8 mouse cellular contexts compared by ENCODE assay signal in the genomic region with DNA sequence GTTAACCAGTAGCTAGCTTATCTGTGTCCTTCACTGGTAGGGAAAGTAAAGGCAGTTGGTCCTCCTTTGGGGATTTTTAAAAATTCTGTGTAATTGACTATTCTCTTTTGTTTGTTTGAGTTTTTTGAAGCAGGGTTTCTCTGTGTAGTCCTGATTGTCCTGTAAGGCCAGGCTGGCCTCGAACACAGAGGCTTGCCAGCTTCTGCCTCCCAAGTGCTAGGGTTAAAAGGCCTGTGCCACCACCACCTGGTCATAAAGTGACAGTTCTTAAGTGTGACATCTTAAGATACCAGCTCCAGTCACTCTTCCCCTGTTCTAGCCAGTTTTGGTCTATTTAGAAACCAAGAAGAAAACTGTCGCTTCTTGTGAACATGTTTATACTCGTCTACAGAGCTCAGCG. TPM values are rescaled to one million over a fixed set of nuclear protein-coding genes. Genes with fewer than 3 reads are reported as not detected.
DNase-seq lines count a peak whose midpoint lies in the region; ATAC-seq and TF ChIP-seq lines count a peak whose summit lies in the region.

No protein-coding gene starts in this region.

- H3K9me3 ChIP-seq in embryonic facial prominence, embryonic 12.5 days = no peaks in the 10 kb centered on the region
- H3K9me3 ChIP-seq in intestine, embryonic 14.5 days (ENCODE audit: control insufficient read depth, low read length) = no peaks in the 10 kb centered on the region

- H3K79me2 ChIP-seq in myocyte (ENCODE audit: control insufficient read depth, insufficient read depth) = peaks cover 74% of the 10 kb centered on the region

- H3K27ac ChIP-seq in layer of hippocampus, adult 2 months = peak overlapping the region; percentile 97
- H3K27ac ChIP-seq in embryonic facial prominence, embryonic 12.5 days = no peak overlapping the region
- no peak overlapping the region for H3K27ac ChIP-seq in intestine, embryonic 14.5 days (ENCODE audit: low read depth)

- WGBS in embryonic facial prominence, embryonic 12.5 days = 71% methylated on average over 4 of the region's 4 CpGs
- 72% methylated on average over 4 of the region's 4 CpGs for WGBS in intestine, embryonic 14.5 days

- no peak for ATAC-seq in embryonic facial prominence, embryonic 12.5 days (ENCODE audit: insufficient number of reproducible peaks, insufficient read depth, low FRiP score, low TSS enrichment)
- no peak for ATAC-seq in intestine, embryonic 14.5 days (replicated peaks; ENCODE audit: low FRiP score, low TSS enrichment, low read depth)

- no peak for DNase-seq in layer of hippocampus, adult 2 months (ENCODE audit: low spot score in 2 of 2)
- no peak for DNase-seq in layer of hippocampus, adult 9-10 months (ENCODE audit: low spot score)
- no peak for DNase-seq in intestine, embryonic 14.5 days (ENCODE audit: low spot score)
- no peak for DNase-seq in urinary bladder, postnatal 10 days (ENCODE audit: low spot score)
- no peak for DNase-seq in layer of hippocampus, adult 8-10 months (ENCODE audit: low spot score in 2 of 2)
- DNase-seq in right cerebral cortex, postnatal 36 days (ENCODE audit: low spot score in 2 of 2) = no peak

- no peak overlapping the region for H3K9ac ChIP-seq in embryonic facial prominence, embryonic 12.5 days
- H3K9ac ChIP-seq in intestine, embryonic 14.5 days (ENCODE audit: low read length) = no peak overlapping the region

- TF ChIP-seq CTCF in layer of hippocampus, adult 2 months (conservative IDR thresholded peaks at IDR 0.05) = no peak

- no peak overlapping the region for H3ac ChIP-seq in myocyte (ENCODE audit: control insufficient read depth, insufficient read length)

- H3K27me3 ChIP-seq in embryonic facial prominence, embryonic 12.5 days = no peaks in the 10 kb centered on the region
- no peaks in the 10 kb centered on the region for H3K27me3 ChIP-seq in intestine, embryonic 14.5 days (replicated peaks; ENCODE audit: control insufficient read depth, insufficient read depth, low read length)
- no peaks in the 10 kb centered on the region for H3K27me3 ChIP-seq in myocyte (ENCODE audit: control insufficient read depth, insufficient read depth, insufficient read length)

- TF ChIP-seq POLR2A in myocyte (IDR thresholded peaks at IDR 0.05; ENCODE audit: insufficient read length, low read depth) = no peak

- H3K36me3 ChIP-seq in embryonic facial prominence, embryonic 12.5 days = no peaks in the 10 kb centered on the region
- 0 out of 2 replicates have a peak, but pooled peaks cover 8% of the 10 kb centered on the region for H3K36me3 ChIP-seq in intestine, embryonic 14.5 days (ENCODE audit: control insufficient read depth, insufficient read depth, low read length)
- H3K36me3 ChIP-seq in myocyte (ENCODE audit: control insufficient read depth, insufficient read depth) = no peaks in the 10 kb centered on the region

- H3K4me3 ChIP-seq in layer of hippocampus, adult 2 months = peak overlapping the region; percentile 75
- 0 out of 2 replicates have a peak overlapping the region, but pooled peaks have one; percentile 6 for H3K4me3 ChIP-seq in embryonic facial prominence, embryonic 12.5 days
- H3K4me3 ChIP-seq in intestine, embryonic 14.5 days (ENCODE audit: low read depth, low read length) = no peak overlapping the region
- H3K4me3 ChIP-seq in myocyte = peak overlapping the region; percentile 94

- 0 out of 2 replicates have a peak overlapping the region, but pooled peaks have one; percentile 14 for H3K4me2 ChIP-seq in embryonic facial prominence, embryonic 12.5 days (replicated peaks)
- H3K4me2 ChIP-seq in intestine, embryonic 14.5 days (ENCODE audit: low read length) = peak overlapping the region; percentile 73
- H3K4me2 ChIP-seq in myocyte (ENCODE audit: low read depth) = peak overlapping the region; percentile 83

- H3K4me1 ChIP-seq in embryonic facial prominence, embryonic 12.5 days = peaks cover 25% of the 10 kb centered on the region
- peaks cover 28% of the 10 kb centered on the region for H3K4me1 ChIP-seq in intestine, embryonic 14.5 days (replicated peaks; ENCODE audit: control insufficient read depth, insufficient read depth, low read length)

TF ChIP-seq in myocyte, 11 proteins besides CTCF, POLR2A, EP300 and RAD21:
- TF ChIP-seq SRF (IDR thresholded peaks at IDR 0.05; ENCODE audit: control insufficient read depth, insufficient read length, low read depth) = no peak
- TF ChIP-seq MYOD1 (IDR thresholded peaks at IDR 0.05; ENCODE audit: control insufficient read depth in 1 of 3, insufficient read length in 2 of 3, low read depth in 2 of 3) = no peak
- no peak for TF ChIP-seq TCF3 (IDR thresholded peaks at IDR 0.05; ENCODE audit: insufficient read length, low read depth)
- TF ChIP-seq MAX (IDR thresholded peaks at IDR 0.05; ENCODE audit: low read depth) = no peak
- TF ChIP-seq POLR2AphosphoS2 (IDR thresholded peaks at IDR 0.05; ENCODE audit: insufficient read length, low read depth) = no peak
- TF ChIP-seq TCF12 (IDR thresholded peaks at IDR 0.05; ENCODE audit: insufficient read depth, poor library complexity, severe bottlenecking) = no peak
- TF ChIP-seq USF1 (IDR thresholded peaks at IDR 0.05; ENCODE audit: low read depth) = no peak
- TF ChIP-seq MYOG (IDR thresholded peaks at IDR 0.05; ENCODE audit: control insufficient read depth in 1 of 3, insufficient read depth in 1 of 3, insufficient read length in 2 of 3, low read depth in 2 of 3) = no peak
- no peak for TF ChIP-seq REST (IDR thresholded peaks at IDR 0.05; ENCODE audit: insufficient read depth, insufficient read length)
- no peak for TF ChIP-seq CEBPB (IDR thresholded peaks at IDR 0.05; ENCODE audit: insufficient read depth, poor library complexity, severe bottlenecking)
- TF ChIP-seq E2F4 (IDR thresholded peaks at IDR 0.05; ENCODE audit: insufficient read depth) = no peak

RNA-seq across cellular contexts. Expression of a gene that starts 2.2 kb away (rescaled TPM):
- 10 to 100 TPM; 41.0 to 45.8 TPM for total RNA-seq in layer of hippocampus, adult 2 months (2021)
- polyA plus RNA-seq in embryonic facial prominence, embryonic 12.5 days (2016; fragmentation: Nextera tagmentation; extraction: Ambion mirVana) = 12.0 and 13.2 TPM in 2 replicates
- polyA plus RNA-seq in intestine, embryonic 14.5 days (2014; fragmentation: Nextera tagmentation; extraction: Ambion mirVana) = 12.4 and 14.0 TPM in 2 replicates
- polyA plus RNA-seq in myocyte (2012; fragmentation: generic; extraction: Trizol) = 5.3 TPM
- total RNA-seq in layer of hippocampus, adult 8-10 months (2022) = 10 to 100 TPM; 42.5 to 52.1 (median 47.9) TPM

Comparison
In these comparisons a context has a peak if more than half of its experiments do, and no peak if none do; other contexts are left out.
1. H3K4me2 ChIP-seq: peak in every context shown above with its lines; median percentile 83 in myocyte; 73 in intestine, embryonic 14.5 days; 14 in embryonic facial prominence, embryonic 12.5 days.